Mouse (Mus musculus) thymus, postnatal 0 days (tissue): ENCODE results near the gene Ift81. TPM values are rescaled to one million over a fixed set of nuclear protein-coding genes. Genes with fewer than 3 reads are reported as not detected.
"Not testable (repeated sequence)": the region's sequence is repeated elsewhere in the genome, so short reads cannot be mapped to it uniquely, and the experiment has no call there.

Source experiments
- DNase-seq: peaks from one replicate; pipeline ENCODE4 v3.0.0-alpha.2; 2015; ENCODE audit warnings: low spot score
- polyA plus RNA-seq: library from polyadenylated mRNA; unstranded; fragments of >200 nt; fragmentation: Nextera tagmentation; extraction: Ambion mirVana; gene quantifications from 2 replicates; pipeline ENCODE4 v1.2.1, GENCODE M21; 2015

Ift81 gene
- polyA plus RNA-seq = 10.9 and 12.5 TPM in 2 replicates

DNA sequence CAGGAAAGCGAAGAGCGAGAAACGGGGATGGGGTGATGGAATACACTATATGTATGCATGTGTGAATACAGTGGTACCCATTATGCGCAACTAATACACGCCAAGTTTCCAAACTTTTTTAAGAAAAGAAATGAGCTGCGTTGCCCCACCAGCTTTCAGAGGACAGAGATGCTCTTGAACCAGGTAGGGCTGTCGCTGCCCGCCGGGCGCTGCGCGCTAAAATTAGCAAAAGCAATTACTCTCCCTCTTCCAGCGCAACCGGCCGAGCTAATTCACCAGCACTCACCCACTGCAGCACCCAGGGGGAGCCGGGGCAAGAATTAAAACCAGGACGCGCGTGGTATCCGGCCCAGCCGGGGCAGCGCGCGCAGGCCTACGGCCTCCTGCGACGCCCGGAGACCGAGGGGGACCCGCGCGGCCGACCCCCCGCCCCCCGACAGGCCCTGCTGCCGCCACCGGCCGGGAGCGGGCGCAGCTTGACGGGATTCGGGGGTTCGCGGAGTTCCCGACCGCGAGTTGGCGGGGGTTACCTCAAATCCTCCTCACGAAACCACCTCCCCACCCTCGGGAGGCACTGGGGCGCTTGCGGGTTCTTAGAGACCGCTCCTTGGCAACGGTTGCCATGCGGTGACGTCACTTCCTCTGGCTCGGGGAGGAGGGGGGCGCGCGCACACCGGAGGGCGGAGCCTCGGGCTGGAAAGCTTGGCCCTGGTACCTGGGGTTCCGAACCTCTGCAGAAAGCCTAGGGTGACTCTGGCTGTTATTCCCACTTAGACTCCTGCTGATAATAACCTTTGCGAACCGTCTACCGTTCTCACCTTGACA lies at the start of gene Ift81:
Gene Ift81, minus strand, starts transcription at position 611 of the 825 bp plus-strand sequence.
- DNase-seq = peak; percentile 97

DNA sequence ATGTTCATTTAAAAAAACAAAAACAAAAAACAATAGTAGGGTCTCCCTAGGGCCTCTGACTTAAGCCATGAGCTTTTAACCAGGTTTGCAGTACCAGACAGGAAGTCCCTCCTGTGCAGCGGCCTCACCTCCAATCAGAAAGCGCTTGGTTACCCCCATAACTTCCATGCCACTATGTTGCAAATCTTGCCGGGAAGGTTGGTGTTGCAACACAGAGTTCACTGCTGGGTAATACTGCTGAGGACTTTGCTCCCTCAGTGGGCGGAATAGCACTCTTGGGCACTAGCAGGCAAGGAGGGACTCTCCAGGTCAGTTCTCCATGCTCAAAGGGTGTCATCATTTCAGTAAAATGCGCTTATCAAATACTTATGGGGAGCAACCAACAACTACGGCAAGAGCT lies 48.2 kb upstream of the Ift81 start:
- DNase-seq = no peak

DNA sequence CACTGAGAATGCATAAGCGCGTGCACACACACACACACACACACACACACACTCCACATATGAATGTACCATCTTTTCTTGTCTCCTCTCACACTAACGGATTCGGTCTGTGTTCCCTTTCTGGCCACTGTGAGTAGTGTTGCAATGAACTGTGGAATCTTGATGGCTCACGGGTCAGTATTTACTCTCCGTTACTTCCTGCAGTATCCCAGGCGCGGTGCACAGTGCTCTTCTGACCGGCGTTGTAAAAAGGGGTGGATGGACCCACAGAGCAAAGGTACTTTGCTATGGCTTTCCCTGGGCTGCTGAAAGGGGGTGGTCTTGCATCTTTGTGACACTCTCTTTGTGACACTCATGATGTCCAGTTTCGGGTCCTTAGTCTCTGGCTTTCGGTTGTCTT lies 42.5 kb upstream of the Ift81 start:
- DNase-seq = no peak

DNA sequence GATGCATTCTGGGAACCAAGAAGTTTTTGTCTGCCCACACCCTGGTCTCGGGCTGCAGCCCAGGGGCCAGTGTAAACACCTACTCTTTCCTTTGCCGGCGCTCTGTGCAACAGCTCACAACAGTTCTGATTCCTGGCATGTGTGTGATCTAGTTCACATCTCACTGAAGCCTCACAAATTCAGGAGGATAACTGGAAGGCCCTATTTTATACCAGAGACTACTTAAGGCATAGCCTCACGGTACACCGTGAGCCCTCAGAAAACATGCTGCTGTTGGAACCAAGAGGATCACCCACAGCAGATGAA lies 39.9 kb upstream of the Ift81 start:
- no peak for DNase-seq

DNA sequence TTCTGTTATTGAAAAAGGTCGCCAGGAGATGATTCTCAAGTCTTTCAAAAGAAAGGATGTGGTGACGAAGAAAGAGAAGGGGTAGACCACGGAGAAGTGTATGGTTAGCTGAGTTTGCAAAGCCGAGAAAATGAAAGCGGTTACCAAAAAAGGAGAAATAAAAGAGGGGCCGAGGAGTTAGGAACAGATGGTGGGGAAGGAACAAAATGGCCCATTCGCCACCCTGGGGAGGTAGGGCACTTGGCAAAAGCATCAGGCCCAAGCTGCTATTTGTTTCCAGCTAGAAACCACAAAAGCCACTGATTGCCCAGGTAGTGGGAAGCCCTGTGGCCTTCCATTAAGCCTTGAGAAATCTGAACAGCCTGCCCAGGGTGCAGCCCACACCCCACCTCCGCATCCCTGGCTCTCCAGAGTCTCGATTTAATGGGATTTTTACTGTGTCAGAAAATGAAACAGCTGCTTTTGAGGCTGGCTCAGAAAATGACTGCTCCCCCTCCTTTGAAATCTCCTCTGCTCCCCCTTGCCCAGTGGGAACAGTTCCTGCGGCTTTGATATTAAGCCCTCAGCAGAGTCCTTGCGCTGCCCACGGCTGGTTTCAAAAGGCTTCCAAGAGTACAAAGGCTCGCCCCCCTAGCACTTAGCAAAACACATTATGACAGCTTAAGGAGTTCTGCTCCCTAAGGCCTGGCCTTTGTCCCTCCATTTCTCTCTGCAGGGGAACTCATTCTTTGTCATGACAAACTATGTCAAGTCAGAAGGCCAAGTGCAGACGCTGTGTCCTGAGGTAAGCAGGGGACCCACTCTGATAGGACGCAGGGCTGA lies 39.3 kb upstream of the Ift81 start:
- no peak for DNase-seq

DNA sequence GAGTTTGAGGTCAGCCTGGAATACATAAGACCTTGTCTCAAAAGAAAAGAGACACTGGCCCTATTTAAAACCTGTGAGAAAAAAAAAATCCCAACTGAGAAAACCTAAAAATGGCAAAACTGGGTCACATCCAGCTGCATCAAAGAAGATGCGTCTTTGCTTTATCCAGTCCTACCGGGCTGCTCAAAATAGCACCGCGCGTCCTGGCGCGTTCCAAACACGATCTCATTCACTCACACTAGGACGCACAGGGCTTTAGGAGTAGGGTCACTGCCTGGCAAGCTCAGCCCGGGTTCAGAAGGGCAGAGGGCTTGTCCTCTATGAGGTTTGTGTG lies 38.8 kb upstream of the Ift81 start:
- peak; percentile 81 for DNase-seq

DNA sequence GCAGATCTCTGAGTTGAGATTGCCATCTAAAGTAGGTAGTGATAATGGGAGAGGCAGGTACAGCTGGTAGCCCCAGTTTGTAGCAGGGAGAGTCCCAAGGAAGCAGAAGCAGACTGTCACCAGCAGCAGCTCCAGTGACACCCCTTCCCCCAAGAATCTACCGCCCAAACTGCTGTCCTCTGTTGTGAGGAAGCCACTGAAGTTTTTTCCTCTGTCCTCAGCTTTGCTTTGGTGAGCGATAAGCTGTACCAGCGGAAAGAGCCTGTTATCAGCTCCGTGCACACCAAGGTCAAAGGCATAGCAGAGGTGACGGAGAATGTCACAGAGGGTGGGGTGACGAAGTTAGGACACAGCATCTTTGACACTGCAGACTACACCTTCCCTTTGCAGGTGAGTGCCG lies 38.2 kb upstream of the Ift81 start:
- peak; percentile 35 for DNase-seq

DNA sequence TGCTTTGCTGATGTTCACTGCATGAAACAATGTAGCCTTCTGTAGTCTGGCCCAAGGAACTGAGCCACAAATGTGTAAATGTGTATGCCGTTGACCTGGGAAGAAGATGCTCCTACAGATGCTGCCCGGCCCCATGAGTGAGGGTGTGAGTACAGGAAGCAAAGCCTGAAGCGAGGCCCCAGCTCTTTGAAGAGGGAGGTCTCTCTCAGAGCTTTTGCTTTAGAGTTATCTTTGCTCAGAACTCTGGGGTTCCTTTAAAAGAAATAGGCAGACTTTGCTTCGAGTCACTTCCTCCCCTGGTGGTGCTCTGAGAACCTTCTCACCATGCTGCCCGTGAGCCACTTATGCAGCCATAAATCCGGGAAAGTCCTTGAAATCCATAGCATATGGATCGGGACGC lies 35.8 kb upstream of the Ift81 start:
- peak; percentile 68 for DNase-seq

DNA sequence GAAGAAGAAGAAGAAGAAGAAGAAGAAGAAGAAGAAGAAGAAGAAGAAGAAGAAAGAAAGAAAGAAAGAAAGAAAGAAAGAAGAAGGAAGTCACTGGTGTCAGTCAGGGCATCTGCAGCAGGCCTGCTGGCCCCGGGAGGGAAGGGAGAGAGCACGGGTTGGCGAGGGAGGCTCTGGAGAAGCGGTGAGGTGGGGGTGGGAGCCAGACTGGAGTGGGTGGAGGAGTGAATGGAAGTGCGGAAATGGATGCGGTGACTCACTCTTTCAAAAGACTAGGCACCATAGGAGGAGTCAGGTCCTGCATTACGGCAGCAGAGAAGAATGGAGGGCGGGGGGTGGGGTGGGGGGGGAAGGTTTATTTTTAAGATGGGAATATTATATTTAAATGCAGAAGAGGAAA lies 34.9 kb upstream of the Ift81 start:
- no peak for DNase-seq

DNA sequence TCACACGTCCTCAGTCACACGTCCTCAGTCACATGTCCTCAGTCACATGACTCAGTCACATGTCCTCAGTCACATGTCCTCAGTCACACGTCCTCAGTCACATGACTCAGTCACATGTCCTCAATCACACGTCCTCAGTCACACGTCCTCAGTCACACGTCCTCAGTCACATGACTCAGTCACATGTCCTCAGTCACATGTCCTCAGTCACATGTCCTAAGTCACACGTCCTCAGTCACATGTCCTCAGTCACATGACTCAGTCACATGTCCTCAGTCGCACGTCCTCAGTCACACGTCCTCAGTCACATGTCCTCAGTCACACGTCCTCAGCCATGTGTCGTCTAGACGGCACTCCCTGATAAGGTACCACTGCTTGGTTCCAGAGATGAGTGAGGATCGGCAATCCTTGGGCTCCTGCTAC lies 33.6 kb upstream of the Ift81 start:
- not testable (repeated sequence) for DNase-seq

DNA sequence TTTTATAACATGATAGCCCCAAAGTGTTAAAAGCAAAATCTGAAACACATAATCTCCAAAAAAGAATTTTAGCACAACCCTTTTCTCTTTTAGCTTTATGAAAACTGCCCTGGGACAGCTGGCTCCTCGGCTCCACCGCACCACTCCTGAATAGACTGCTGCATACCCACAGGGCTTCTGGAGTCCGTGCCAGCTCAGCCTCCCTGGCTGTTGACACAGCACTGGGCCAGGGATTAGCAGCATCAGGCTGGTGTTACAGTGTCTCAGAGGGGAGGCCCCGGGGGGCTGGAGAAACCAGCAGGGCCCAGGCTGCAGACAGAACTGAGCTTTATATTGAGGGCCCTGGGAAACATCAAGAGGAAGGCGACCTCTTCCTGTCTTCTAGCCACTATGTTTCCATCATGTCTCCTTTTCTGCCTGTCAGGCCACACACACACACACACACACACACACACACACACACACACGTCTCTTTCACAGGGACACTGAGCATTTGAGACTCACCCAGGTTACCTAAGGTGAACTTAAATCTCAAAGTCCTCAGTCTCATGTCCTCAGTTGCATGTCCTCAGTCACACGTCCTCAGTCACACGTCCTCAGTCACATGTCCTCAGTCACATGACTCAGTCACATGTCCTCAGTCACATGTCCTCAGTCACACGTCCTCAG lies 33.1 kb upstream of the Ift81 start:
- DNase-seq = no peak

DNA sequence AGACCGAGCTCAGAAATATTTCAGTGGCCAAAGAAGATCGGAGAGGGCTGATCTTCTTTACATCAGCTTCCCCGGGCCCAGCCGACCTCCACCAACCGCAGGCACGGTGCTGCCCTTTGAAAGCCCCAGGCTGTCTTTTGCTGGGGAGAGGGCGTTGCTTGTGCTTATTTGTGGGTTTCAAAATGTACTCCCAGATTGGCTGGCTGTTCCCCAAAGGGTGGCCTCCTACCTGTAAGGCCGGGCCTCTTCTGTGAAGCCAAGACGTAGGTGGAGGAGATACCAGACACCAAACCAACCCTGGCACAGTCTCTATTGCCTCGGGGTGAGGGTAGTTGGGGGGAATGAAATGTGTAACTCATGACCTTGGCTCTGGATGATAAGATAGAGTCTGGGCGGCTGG lies 31.7 kb upstream of the Ift81 start:
- DNase-seq = peak; percentile 29

DNA sequence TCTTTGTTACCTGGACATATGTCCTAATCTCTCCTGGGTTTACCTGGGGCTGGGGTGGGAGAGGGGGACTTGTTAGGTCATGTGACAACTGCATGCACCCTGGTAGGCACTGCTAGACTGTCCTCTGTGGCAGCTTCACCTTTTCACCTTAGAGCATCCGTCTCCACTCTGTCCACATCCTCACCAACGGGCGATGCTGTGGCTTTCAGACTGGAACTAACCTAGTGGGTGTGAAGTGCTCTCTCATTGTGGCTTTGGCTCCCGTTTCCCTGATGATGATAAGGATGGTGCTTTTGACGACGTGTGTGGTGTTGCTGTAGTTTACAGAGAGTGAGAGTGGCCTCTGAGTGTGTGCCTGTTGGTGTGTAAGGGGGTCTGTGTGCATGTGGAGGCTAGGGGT lies 31.0 kb upstream of the Ift81 start:
- no peak for DNase-seq

DNA sequence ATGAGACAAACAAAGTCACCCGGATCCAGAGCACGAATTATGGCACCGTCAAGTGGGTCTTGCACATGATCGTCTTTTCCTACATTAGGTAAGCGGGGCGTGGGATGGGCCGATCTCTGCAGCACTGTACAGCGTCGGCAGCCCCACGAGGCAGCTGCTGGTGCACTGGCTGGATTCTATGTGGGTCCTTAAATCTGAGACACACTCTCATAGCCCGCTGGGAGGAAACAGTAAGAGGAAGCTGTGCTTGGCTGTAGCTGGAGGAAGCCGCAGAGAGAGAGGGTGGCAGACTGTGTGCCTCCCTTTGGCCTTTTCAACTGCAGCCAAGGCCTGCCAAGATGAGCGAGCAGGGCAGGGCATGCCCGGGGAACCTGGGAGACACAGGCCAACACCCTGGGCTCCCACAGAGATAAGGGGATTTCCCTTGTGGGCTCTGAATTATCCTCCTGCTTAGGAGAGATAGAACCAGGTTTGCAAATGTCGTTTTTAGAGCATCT lies 29.8 kb upstream of the Ift81 start:
- DNase-seq = peak; percentile 55

DNA sequence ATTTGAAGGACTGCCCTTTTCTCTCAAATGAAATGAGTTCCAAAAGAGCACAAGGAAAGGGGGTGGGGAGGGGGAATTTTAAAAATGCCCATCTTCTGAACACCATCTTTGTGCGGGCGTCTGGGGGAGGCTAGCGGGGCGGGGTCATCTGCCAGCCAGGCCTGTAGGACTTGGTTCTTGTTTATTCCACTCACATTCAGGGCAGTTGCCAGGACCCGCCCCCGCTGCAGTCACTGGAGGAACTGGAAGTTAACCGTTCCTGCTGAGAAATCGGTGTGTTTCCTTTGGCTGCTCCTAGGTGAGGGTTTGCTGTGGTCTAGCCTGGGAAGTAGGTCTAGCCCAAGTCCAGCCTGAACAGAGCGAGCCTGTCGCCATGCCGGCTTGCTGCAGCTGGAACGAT lies 29.4 kb upstream of the Ift81 start, which contains the start of gene P2rx7:
Gene P2rx7, plus strand, starts transcription at position 211 of the 400 bp plus-strand sequence.
- no peak for DNase-seq

DNA sequence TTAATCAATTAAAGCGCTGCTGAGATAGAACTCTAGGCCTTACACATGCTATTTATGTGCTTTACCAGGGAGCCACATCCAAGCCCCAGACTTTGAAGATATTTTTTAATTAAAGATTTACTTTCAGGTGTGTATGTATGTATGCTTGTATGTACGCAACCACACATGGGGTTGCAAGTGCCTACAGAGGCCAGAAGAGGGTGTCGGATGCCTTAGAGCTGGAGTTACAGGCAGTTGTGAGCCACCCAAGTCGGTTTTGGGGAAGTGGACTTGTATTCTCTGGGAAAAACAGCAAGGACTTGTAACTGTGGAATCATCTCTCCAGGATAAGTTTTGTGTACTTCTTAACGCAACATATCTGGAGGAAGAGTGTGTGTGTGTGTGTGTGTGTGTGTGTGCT lies 25.7 kb upstream of the Ift81 start:
- no peak for DNase-seq

DNA sequence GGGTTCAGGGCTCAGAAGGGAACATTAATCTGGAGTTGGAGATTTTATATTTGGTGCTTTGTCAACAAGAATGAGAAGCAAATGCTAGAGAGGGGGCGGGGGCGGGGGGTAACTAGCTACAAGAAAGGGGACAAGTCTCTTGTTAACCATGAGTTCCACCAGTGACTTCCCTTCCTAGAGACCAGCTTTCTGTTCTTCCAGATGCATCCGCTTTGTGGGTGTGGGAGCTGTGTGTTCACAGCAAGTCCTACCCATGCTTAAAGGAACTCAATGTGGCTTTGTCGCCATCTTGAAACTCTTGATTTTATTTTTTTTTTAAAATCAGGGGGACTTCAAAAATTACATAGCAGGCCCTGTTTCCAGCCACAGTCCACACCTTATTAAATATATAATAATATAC lies 25.2 kb upstream of the Ift81 start:
- peak; percentile 55 for DNase-seq

DNA sequence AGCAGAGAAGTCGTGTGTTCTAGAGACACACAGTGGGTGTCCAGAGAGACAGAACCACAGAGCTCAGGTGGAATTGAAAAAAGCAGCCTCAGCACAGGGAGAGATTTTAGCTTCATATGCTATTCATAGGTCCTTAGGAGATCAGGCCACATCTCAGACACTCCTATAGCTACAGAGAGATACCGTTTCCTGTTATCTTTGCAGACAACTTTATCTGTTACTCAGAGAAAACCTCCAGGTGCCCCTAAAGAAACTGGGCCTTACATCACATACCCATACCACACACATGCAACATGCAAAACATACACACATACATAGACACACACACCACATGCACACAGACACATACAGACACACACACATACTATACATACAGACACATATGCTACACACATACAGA lies 24.0 kb upstream of the Ift81 start:
- peak; percentile 37 for DNase-seq

DNA sequence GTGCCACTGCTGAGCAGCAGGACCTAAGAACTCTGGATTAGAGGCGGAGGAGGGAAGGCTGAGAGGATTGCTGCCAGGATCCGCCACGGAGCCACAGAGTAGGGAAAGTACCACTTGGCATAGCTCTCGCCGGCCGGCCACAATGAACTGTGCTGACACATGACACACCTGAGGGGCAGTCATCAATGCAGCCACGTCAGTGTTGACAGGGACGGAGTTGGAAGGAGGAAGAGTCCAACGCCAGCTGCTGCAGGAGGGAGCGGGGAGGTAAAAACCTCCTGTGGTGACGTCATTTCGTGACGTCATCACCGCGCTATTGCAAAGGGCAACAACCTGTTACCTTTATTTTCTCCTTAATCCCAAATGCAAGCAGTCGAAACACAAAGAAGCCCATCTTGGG lies 22.6 kb upstream of the Ift81 start:
- no peak for DNase-seq

DNA sequence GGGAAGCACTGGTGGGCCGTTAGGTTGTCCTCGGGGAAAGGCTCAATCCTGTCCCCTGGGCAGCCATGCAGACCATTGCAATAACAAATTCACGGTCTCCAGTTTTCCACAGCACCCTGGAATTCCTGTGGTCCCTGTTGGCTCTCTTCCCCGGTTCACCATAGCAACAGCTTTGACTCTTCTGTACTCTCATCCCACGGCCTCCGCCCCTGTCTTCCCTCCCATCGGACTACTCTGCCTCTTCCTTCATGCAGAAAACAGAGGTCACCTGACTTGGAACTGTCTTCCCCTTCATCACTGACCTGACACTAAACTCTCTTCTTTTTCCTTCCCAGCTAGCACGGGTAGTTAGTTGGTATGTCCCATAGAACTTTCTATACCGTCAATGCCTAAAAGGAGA lies 22.0 kb upstream of the Ift81 start:
- DNase-seq = no peak

DNA sequence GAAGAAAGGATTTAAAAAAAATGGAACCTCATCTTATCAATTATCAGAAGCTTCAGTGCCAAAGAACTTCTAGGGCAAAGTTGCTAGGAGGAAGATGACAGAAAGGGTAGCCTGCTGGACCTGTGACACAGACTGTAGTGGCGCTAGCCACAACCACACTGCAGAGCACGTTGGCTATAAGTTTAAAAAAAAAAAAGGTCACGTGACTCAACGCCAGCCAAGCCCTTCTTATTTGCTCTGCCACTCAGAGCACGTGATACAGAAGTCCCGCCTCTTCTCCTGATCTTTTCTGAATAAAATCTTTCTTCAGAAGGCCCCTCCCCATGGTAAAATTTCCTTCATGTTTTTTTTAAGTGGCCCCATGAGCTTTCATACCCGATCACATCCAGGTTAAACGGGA lies 20.9 kb upstream of the Ift81 start:
- no peak for DNase-seq

DNA sequence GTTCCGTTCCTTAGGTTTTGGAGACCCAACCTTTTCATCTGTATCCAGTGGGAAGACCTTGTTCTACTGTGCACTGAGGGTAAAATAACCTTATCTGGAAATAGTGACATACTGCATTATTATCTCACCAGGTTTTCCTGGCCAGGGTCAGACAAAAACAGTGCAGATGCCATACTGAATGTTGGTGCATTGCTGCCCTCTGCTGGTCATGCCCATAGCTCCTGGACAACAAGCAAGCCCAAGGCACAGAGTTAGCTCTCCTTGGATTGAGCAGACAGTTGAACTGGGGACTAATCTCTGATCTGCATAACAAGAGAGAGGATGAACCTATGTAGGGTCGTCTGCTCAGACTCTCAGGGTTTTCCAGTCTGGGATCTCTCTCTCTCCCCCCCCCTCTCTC lies 12.9 kb upstream of the Ift81 start:
- DNase-seq = peak; percentile 85
